Mouse (Mus musculus): ENCODE data around the gene Usp37. TPM values are rescaled to one million over a fixed set of nuclear protein-coding genes. Genes with fewer than 3 reads are reported as not detected.
"Not testable (repeated sequence)": the region's sequence is repeated elsewhere in the genome, so short reads cannot be mapped to it uniquely, and the experiment has no call there.

Usp37 gene
- polyA plus RNA-seq, 2 experiments, result 4.4 to 11.4 TPM

DNA sequence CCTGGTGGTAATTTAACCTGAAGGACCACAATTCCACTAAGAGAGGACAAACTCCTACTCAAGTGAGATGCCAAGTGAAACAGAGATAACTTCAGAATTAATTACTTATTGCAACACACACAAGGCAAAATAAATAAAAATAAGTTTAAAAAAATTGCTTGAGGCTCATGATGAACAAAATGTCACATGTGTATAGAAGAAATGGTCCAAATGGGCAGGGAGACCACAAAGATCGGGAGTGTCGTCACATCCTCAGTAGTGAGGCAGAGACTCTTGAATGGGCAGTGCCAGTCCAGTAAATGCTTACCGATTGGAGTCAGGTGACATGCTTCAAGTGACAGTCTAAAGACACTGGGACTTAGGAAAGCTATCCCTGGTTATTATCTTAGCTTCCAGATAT lies 143.6 kb downstream of the Usp37 start:
- Histone ChIP-seq H3K27me3 (ENCODE audit: control insufficient read depth, insufficient read depth, low read length) (no peaks in the 10 kb centered on the region), H3K4me1 (replicated peaks; ENCODE audit: control insufficient read depth in 2 of 2, insufficient read depth in 2 of 2, low read length in 1 of 2) (peaks cover 29 to 31% of the 10 kb centered on the region in 2 experiments), H3K27ac (peak overlapping the region; percentile 53), H3K4me2 (ENCODE audit: low read depth) (peak overlapping the region; percentile 62), H3K36me3 (replicated peaks; ENCODE audit: control insufficient read depth, insufficient read depth, low read depth) (no peaks in the 10 kb centered on the region; the same call in 1 of the 2 replicates), H3K9me3 (ENCODE audit: control insufficient read depth, low read length) (no peaks in the 10 kb centered on the region), H3K9ac (replicated peaks) (no peak overlapping the region), H3K4me3 (ENCODE audit: insufficient read depth in 1 of 2, low read depth in 2 of 2, low read length in 2 of 2) (no peak overlapping the region)
- TF ChIP-seq CTCF (IDR thresholded peaks at IDR 0.05; ENCODE audit: low read depth) (no peak), EP300 (IDR thresholded peaks at IDR 0.05; ENCODE audit: low read depth) (no peak)
- DNase-seq (ENCODE audit: low read depth in 3 of 3, low spot score in 3 of 3) (no peak), ATAC-seq (ENCODE audit: insufficient read depth) (no peak)
- 63% methylated on average over 3 of the region's 3 CpGs for WGBS (ENCODE audit: insufficient replicate concordance)

DNA sequence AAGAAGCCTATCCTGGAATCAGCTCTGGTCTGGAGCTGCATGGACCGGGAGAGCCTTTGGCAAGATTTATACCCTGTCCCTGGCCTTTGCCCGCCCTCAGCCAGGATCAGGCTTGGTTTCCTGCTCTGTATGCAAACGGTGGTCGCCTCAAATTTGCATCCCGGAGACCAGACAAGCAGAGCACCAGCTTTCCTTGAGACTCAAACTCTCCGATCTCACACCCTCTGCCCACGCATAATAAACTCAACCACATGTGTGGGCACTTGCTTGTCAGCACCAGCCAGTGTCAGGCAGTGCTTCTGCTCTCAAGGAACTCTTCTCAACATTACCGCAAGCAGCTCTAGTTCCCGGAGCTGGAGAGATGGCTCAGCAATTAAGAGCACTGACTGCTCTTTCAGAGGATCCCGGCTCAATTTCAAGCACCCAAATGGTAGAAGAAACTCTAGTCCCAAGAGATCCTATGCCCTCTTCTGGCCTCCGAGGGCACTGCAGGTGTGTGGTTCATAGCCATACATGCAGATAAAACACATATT lies 146.1 kb downstream of the Usp37 start:
- peaks cover 32 to 35% of the 10 kb centered on the region in 2 experiments for H3K4me1 ChIP-seq (replicated peaks; ENCODE audit: control insufficient read depth in 2 of 2, insufficient read depth in 2 of 2, low read length in 1 of 2)
- peak overlapping the region; percentile 77 for H3K27ac ChIP-seq
- peak in 1 of 3 experiments; percentile 69 for DNase-seq (ENCODE audit: low read depth in 3 of 3, low spot score in 3 of 3)
- ATAC-seq (ENCODE audit: insufficient read depth), result peak; percentile 25
- no peak for TF ChIP-seq EP300 (IDR thresholded peaks at IDR 0.05; ENCODE audit: low read depth)
- peak; percentile 80 for TF ChIP-seq CTCF (IDR thresholded peaks at IDR 0.05; ENCODE audit: low read depth)
- H3K9ac ChIP-seq (replicated peaks), result peak overlapping the region; percentile 71
- no peaks in the 10 kb centered on the region for H3K9me3 ChIP-seq (ENCODE audit: control insufficient read depth, low read length)
- H3K4me2 ChIP-seq (ENCODE audit: low read depth), result peak overlapping the region; percentile 89
- 4% methylated on average over 11 of the region's 11 CpGs for WGBS (ENCODE audit: insufficient replicate concordance)
- peak overlapping the region; percentile 53 to 77 for H3K4me3 ChIP-seq (ENCODE audit: insufficient read depth in 1 of 2, low read depth in 2 of 2, low read length in 2 of 2)
- H3K27me3 ChIP-seq (ENCODE audit: control insufficient read depth, insufficient read depth, low read length), result no peaks in the 10 kb centered on the region
- peaks cover 21% of the 10 kb centered on the region for H3K36me3 ChIP-seq (replicated peaks; ENCODE audit: control insufficient read depth, insufficient read depth, low read depth)

DNA sequence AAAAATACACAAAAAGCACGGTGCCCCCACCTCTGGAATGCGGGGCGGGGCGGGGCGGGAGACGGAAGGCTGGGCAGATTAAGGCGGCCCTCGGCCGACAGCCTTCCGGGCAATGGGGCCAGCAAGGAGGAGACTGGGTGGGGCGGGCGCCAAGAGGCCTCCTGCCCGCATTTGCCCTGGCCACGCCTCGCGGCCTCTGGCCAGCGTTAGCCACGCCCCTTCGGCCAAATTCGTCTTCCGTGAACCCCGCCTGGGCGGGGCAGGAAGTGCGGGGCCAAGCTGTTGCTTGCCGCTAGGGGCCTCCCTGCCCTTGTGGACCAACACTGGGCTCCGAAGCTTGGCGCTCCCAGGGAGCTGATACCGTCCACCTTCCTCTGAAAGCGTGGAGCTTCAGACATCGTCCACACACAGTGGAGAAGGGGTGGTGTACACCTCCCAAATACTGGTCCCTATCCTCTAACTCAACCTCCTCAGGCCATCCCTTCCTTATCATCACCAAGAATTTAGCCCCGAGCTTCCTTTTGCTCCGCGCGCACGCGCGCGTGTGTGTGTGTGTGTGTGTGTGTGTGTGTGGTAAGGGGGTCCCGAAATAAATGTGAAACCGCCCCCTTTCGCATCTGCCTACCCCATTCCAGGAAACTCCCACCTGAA lies 146.7 kb downstream of the Usp37 start:
- peak overlapping the region; percentile 77 for H3K27ac ChIP-seq

GRCm38 (mm10) chr1:74396456-74397222 lies 147.4 kb downstream of the Usp37 start:
- Histone ChIP-seq H3K4me3 (ENCODE audit: insufficient read depth in 1 of 2, low read depth in 2 of 2, low read length in 2 of 2) (peak overlapping the region; percentile 53 to 54), H3K4me1 (replicated peaks; ENCODE audit: control insufficient read depth in 2 of 2, insufficient read depth in 2 of 2, low read length in 1 of 2) (peaks cover 28 to 31% of the 10 kb centered on the region in 2 experiments), H3K9ac (replicated peaks) (peak overlapping the region; percentile 70), H3K4me2 (ENCODE audit: low read depth) (peak overlapping the region; percentile 89), H3K36me3 (replicated peaks; ENCODE audit: control insufficient read depth, insufficient read depth, low read depth) (peaks cover 21% of the 10 kb centered on the region), H3K27ac (peak overlapping the region; percentile 77)
- not testable (repeated sequence) for DNase-seq (ENCODE audit: low read depth in 3 of 3, low spot score in 3 of 3); H3K27me3 ChIP-seq (ENCODE audit: control insufficient read depth, insufficient read depth, low read length); ATAC-seq (ENCODE audit: insufficient read depth); H3K9me3 ChIP-seq (ENCODE audit: control insufficient read depth, low read length)
- 6% methylated on average over 12 of the region's 12 CpGs for WGBS (ENCODE audit: insufficient replicate concordance)

More for the DNA sequence above, 146.7 kb downstream of the Usp37 start:
- H3K9me3 ChIP-seq (ENCODE audit: control insufficient read depth, low read length), result no peaks in the 10 kb centered on the region
- peaks cover 35 to 38% of the 10 kb centered on the region in 2 experiments for H3K4me1 ChIP-seq (replicated peaks; ENCODE audit: control insufficient read depth in 2 of 2, insufficient read depth in 2 of 2, low read length in 1 of 2)
- H3K4me2 ChIP-seq (ENCODE audit: low read depth), result peak overlapping the region; percentile 89
- H3K36me3 ChIP-seq (replicated peaks; ENCODE audit: control insufficient read depth, insufficient read depth, low read depth), result peaks cover 21% of the 10 kb centered on the region
- peak; percentile 96 to 97 (median 97) for DNase-seq (ENCODE audit: low read depth in 3 of 3, low spot score in 3 of 3)
- ATAC-seq (ENCODE audit: insufficient read depth), result peak; percentile 89
- H3K27me3 ChIP-seq (ENCODE audit: control insufficient read depth, insufficient read depth, low read length), result no peaks in the 10 kb centered on the region
- TF ChIP-seq EP300 (IDR thresholded peaks at IDR 0.05; ENCODE audit: low read depth) (peak; percentile 5), CTCF (IDR thresholded peaks at IDR 0.05; ENCODE audit: low read depth) (peak; percentile 98)
- peak overlapping the region; percentile 71 for H3K9ac ChIP-seq (replicated peaks)
- WGBS (ENCODE audit: insufficient replicate concordance), result under 1% methylated on average over 41 of the region's 41 CpGs
- peak overlapping the region; percentile 53 to 77 for H3K4me3 ChIP-seq (ENCODE audit: insufficient read depth in 1 of 2, low read depth in 2 of 2, low read length in 2 of 2)

DNA sequence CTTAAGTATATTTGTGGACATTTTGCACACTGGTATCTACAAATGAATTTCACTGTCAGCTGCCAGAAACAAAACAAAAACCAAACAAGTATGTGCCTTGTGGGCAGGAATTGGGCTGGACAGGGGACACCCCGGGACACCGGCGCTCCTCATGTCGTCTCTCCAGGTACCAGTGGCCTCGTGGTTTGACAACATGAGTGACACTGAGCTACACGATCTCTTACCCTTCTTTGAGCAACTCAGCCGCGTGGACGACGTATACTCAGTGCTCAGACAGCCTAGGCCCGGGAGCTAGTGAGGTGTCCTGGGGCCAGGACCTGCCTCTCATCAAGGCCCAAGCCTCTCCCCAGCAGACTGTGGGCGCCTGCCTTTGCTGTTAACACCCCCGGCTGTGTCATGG lies 148.8 kb downstream of the Usp37 start:
- no peak for DNase-seq (ENCODE audit: low read depth in 3 of 3, low spot score in 3 of 3)
- Histone ChIP-seq H3K9ac (replicated peaks) (no peak overlapping the region), H3K4me3 (ENCODE audit: insufficient read depth in 1 of 2, low read depth in 2 of 2, low read length in 2 of 2) (no peak overlapping the region), H3K27ac (peak overlapping the region; percentile 21; the same call in 1 of the 2 replicates), H3K4me2 (ENCODE audit: low read depth) (no peak overlapping the region), H3K27me3 (ENCODE audit: control insufficient read depth, insufficient read depth, low read length) (no peaks in the 10 kb centered on the region), H3K36me3 (replicated peaks; ENCODE audit: control insufficient read depth, insufficient read depth, low read depth) (peaks cover 21% of the 10 kb centered on the region), H3K4me1 (replicated peaks; ENCODE audit: control insufficient read depth in 2 of 2, insufficient read depth in 2 of 2, low read length in 1 of 2) (peaks cover 24 to 28% of the 10 kb centered on the region in 2 experiments), H3K9me3 (ENCODE audit: control insufficient read depth, low read length) (no peaks in the 10 kb centered on the region)
- no peak for ATAC-seq (ENCODE audit: insufficient read depth)
- TF ChIP-seq EP300 (IDR thresholded peaks at IDR 0.05; ENCODE audit: low read depth) (no peak), CTCF (IDR thresholded peaks at IDR 0.05; ENCODE audit: low read depth) (no peak)
- 83% methylated on average over 13 of the region's 13 CpGs for WGBS (ENCODE audit: insufficient replicate concordance)

All from liver, embryonic 14.5 days (tissue).